Mouse (Mus musculus): ENCODE results near the gene 1700037C18Rik.

GRCm38 (mm10) chr16:3871815-3872214 lies 36.7 kb downstream of the 1700037C18Rik start:
- TF ChIP-seq CTCF (IDR thresholded peaks at IDR 0.05; ENCODE audit: borderline replicate concordance, insufficient read depth, low read depth, low read length) (no peak), POLR2A (IDR thresholded peaks at IDR 0.05; ENCODE audit: borderline replicate concordance, insufficient read depth, low read length) (no peak)
